Mouse (Mus musculus) cerebellum, adult (tissue): ENCODE measurements around the gene Crim1.

Source experiments
- ATAC-seq: cut with Nextera tagmentation; 2 replicates; pipeline ENCODE4 v1.9.2; 2017; ENCODE audit warnings: mild to moderate bottlenecking, moderate library complexity, mixed read lengths; ENCODE audit not compliant: insufficient number of reproducible peaks, low FRiP score, low TSS enrichment

Crim1 gene

DNA sequence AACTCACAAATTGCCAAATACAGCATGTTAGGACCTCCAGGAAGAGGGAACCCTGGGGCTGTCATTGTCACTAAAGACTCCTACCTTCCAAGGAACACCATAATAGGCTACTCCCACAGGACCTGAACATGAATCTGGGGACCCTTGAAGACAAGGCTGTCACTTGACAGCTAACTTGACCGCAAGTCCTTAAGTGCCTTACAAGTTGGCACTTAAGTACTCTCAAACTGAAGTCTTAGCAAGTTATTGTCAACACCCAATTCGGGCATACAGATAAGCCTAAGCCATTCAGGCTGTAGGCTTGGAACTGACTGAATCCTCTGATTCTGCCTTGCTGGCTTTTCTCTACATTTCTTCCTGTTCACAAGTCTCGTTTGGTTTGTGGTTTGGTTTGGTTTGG lies 118.8 kb downstream of the Crim1 start:
- no peak for ATAC-seq

DNA sequence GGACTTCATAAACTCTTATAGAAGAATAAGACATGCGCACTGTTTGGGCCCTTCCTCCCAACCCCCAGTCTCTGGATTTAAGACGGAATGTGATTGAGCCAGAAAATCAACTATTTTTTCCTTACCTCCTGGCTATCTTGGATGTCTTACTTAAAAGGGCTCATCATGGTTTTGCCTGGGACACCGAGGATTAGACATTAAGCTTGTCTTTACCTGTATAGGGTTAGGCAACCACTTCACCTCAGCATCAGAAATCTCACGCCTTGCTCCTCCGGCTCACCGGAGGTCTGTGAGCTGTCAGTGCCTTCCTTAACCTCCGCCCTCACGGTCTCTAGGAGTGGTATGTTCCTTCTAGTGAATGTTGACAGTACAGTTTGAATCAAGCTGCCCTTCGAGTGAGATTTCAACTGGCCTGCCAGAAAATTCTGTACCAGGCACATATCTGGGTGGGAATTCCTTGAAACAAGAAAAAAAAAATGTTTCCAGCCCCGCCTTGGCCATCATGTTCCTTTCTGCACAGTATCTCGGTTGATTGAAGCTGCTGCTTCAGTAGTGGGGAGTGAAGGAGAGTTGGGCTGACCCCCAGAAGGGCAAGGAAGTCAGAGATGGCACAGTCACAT lies 121.3 kb downstream of the Crim1 start:
- no peak for ATAC-seq

DNA sequence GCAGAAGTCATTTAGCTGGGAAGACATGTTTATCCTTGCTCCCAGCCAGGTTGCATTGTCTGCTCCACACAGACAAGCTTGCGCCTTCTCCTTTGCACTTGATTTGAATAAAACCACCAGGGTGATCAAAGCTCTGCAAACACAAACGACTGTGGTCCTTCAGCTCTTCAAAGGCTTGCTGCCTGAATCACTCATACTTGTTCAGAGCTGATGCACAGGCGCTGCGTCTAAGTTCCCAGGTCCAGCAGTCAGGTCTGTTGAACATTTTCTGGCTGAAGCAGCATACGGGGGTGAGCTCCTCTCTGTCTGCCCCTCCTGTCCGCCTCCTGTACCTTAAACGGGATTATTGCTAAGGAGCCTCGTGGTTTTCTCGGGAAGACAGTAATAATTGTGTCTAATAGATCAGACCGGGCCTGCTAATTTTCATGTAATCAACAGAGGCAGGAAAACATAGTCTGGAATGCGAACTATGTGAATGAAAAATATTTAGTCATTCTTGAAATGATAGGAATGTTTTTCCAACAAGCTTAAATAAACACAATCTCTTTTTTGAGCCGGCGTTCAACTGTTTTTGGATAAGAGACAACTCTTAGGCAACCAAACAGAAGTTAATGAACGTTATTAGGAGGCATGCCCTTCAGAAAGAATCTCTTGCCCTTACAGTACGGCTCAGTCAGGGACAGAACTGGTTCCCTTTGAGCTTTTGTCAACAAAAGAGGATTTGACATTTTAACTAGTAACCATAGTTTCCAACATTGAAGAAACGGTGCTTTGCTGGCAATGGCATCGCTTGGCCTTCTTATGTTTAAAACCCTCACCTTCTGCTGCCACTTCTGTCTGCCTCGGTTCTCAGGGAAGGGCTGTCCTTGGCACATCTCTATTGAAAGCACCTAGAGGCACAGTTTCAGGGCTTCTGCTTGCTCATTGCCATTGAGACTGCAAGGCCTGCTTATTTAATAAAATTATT lies 122.6 kb downstream of the Crim1 start:
- no peak for ATAC-seq

DNA sequence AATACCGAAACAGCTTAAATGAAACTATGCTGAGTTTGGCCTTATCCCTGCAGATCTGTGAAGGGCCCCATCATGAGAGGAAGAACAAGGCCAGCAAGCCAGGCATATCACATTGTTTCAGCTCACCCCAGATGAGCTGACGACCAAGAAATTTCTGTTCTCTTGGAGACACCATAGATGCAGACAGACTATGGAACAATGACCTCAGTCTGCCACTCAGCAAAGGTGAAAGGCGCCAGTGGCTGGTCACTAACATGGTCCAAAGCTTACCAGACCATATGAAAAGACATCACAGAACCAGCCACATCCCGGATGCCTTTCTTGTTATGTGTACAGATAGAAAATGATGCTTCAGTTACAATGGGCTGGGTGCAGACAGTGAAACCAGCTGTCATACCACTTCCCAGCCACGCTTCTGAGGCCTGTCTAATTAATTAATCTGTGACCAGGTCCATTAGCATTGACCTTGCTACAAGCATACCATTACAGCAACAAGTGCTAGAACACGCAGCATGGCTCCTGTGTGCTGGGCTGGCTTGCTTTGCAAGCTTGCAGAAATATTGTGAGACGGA lies 125.8 kb downstream of the Crim1 start:
- no peak for ATAC-seq

DNA sequence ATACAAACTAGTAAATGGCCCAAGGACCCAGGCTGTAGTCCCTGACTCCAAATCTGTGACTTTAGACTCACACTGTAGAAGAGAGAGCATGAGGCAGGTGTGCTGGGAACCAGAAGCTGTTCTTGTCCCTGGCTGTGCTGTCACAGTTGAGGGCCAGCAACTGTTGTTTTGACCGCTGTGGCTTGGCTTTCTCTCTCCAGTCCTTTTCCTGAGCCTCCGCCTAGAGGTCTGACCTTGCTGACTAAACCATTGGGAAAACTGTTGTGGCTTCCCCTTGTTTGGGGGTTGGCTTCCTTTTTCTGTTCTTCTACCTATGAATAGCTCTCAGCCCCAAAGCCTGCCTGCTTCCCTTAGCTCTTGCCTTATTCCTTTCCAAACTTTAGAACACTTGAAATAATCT lies 126.3 kb downstream of the Crim1 start:
- no peak; the same call in 1 of the 2 replicates for ATAC-seq

DNA sequence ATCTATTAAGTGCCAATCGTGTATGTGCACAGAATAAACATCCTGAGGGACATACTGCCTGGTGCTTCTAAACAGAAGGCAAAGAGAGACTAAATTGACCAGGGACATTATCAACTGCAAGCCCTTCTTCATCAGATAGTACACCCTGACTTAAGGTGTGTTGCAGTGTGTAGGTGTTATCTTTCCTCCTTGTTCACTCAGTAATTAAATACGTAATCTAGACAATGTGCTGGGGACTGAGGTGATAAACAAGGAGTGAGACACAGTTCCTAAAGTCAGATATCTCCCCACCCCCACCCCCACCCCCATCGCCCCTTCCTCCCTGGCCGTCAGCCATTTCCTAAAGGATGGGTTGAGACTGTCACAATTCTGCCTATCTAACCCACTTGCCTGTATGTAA lies 127.1 kb downstream of the Crim1 start:
- ATAC-seq: no peak

DNA sequence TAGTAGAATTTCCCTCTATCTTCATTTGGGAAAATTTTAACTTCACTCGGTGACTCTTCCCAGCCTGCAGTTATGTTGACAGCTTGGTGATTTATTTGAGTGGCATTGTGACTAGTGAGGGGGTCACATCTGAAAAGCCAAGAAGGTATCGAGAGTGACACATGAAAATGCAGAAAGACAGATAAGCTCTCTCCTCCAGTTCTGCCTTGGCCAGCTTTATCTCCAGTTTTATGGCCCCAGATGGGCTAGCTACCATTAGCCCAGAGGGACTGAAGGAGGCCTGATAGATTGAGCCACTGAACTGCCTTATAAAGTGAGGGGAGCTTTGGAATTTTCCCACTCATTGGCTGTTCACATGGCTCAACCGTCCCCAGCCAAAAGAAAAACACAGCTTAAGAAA lies 128.2 kb downstream of the Crim1 start:
- no peak for ATAC-seq

DNA sequence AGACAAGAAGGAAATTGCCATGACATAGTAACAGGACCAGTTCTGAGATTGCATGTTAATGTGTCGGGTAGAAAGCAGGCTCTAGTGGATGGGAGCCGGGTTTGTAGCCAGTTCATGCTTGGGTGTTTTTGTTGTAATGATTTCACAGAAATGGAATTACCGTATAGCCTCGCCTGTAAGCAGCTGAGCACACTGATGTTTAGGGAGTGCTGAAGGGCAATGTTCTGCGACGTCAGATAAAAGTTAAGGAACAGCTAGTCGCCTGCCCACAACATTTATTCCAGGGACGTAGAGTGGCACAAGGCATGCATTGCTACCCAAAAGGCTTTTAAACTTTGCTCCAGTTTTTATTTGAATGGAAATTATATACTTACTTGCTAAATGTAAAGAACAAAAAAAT lies 131.4 kb downstream of the Crim1 start:
- no peak for ATAC-seq

DNA sequence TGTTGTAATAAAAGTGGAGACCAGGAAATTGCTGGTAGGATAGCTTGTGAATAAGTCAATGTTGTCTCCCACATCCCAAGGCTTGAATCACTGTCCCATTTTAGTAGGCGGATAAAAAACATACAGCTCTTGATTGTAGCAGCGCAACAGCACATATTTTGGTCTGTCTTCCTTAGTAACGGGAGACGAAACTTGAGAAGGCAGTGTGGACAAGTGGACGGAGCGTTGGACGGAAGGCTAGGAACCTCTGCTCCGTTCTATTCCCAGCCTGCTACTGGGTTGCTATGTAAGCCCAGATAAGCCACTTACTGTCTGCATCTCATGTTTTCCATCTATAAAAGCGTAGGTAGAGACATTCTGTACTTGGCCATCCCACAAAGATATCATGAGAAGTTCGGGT lies 133.2 kb downstream of the Crim1 start:
- no peak for ATAC-seq

DNA sequence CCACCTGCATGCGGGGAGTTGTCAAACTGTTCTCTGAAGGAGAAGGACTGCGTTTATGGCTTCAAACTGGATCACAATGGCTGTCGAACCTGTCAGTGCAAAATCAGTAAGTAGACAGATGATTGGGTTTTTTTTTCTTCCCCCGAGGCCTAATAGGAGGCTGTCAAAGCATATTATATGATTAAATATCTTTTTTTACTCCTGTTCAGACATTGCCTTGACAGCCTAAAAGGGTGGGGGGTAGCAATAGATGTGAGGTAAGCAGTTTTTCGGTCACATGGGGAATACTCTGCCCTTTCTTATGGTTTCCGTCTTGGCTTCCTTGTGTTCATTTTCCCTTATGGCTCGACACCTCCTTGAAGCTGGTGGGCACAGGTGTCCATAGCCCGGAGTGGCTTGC lies 135.2 kb downstream of the Crim1 start:
- no peak for ATAC-seq

DNA sequence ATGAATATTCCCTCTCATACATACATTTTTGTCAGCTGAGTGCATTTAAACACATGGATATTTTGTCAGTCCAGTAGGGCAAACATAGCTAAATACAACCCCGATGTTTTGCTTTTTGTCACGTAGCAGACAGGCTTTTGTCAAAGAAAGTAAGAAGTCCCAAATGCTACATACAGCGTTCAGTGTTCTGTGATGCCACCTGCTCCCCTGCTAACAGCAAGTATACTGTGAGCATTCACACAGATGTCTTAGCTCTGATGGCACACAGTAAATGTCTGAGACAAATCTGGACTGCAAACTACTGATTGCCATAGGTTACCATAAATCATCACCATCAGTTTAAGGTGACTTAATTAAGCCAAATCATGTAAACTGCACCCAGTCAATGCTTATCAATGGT lies 143.6 kb downstream of the Crim1 start:
- ATAC-seq: no peak

DNA sequence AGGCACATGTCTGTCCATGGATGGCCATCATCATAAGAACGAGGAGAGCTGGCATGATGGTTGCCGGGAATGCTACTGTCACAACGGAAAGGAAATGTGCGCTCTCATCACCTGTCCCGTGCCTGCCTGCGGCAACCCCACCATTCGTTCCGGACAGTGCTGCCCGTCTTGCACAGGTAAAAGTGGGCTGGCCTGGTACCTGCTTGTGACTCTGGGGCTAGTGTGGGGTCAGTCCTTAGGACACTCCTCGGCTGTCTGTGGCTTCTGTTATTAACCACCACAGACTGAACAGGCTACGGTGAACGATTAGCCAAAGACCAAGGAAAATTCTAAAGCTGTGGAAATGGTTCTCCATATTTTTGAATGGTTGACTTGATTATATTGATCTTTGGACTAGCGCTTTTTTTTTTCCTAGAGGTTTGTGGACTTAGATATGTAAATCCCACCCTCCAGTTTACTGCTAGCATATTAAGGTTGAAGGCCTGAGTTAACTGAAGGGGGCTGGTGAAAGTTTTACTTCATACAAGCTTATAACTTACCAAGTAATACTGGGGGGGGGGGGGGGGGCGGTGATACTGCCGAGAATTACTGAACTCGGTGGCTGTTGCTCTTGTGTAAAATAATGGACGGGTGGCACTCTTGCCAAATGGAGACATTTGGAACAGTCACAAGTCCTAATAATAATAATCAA lies 147.2 kb downstream of the Crim1 start:
- ATAC-seq: no peak

DNA sequence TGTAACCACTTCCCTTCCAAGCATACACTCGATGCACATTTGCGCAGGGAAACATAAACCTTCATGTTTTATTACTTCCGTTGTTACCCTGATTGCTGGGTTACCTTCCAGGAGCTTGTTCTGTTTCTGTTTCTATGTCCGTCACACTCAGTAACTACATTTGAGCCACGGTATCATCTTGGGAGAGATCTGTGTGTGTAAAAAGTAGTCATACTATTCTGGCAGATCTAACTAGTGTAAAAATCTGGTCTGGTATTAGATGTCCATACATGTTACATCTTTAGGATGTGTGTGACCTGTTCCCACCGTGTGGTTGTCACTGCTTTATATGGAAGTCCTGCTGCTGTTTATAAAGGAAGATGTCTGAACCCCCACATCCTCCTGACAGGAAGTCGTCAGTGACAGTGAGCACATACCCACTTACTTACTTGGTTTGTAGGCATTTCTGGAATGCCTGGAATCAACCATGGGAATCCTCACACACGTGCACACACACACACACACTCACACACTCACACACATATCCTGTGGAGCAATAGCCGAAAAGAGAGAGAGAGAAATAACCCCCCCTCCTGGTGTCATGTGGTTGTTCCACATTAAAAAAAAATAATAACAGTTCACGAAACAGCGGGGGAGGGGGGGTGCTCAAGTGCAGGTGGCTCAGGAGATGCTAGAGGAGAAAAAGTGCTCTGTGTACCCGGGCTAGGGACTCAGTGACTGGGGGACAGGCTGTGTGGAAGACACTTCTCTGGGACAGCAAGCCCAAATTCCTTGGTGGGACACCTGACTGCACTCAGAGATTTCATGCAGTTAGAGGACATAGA lies 151.8 kb downstream of the Crim1 start:
- ATAC-seq: no peak

DNA sequence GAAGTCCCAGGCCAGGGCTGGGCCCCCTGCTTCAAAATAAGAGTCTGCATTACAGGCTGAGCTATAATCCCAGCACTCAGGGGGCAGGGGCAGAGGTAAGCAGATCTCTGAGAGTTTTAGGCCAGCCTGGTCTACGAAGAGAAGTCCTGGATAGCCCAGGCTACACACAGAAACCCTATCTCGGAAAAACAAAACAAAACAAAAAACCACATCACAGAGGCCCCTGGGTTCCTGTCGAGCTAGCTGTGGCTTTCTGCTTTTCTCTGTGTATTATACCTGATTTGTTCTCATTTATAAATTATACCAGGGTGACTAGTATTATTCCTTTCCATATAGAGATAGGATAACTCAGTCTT lies 152.4 kb downstream of the Crim1 start:
- no peak for ATAC-seq

DNA sequence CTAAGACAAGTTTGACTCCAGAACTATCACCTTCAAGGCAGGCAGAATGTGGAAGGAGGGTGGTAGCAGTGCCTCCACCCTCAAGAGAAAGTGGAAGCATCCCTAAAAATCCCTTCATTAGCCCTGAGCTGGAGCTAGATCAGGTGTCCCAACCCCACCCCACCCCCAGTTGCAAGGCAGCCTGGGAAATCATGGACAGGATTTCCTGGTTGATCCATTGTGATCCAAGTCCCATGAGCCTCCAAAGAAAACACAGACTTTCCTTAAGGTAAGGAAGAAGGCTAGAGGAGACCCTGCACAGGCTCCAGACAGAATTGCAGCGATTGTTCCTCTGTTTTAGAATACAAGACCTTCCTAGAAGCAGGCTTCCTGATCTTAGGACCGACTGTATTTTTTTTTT lies 154.4 kb downstream of the Crim1 start:
- no peak for ATAC-seq

DNA sequence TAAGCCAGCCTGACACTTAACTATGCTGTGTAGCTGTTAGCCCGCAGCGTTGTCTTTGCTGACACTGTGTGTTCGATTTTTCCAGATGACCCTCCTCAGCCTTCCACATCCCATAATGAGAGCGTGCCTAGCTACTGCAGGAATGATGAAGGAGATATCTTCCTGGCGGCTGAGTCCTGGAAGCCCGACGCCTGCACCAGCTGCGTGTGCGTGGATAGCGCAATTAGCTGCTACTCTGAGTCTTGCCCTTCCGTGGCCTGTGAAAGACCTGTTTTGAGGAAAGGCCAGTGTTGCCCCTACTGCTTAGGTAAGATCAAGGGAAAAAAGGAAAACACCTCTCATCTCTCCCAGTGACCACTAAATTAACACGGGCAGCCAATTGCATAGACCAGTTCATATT lies 154.8 kb downstream of the Crim1 start:
- ATAC-seq: no peak

DNA sequence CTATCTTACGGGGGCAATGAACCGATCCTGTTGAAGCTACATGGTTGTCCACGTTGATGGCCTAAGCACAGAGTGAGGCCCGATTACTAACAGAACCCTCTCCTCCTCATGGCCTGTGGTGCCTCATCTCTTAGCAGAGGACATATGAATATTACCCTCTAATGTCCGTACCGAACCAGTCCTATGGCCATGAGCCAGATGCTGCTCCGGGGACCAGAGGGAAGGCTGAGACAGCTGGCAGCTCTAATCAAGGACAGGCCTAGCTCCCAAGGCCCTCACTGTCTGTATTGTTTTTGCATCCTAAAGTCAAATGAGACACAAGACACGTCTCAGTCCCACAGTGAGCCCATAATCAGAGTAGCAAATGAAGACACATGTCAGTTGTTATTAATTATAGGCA lies 155.6 kb downstream of the Crim1 start:
- ATAC-seq: no peak

DNA sequence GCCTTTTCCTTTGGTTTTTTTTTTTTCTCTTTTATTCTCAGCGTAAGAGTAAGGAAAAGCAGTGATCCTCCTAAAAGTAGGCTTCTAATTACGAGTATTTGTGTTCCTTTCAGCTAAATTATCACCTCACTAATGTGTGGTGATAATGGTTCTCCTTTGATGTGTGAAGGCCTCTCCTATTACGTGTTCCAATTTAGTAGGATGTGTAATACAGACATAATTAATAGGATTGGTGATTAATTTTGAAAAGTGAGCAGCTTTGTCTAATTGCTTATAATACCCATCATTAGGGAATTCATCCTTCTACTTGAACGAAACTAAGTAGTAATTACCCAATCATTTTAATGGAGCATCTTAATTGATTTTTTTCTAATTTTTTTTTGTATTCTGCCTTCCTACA lies 157.7 kb downstream of the Crim1 start:
- ATAC-seq: no peak

DNA sequence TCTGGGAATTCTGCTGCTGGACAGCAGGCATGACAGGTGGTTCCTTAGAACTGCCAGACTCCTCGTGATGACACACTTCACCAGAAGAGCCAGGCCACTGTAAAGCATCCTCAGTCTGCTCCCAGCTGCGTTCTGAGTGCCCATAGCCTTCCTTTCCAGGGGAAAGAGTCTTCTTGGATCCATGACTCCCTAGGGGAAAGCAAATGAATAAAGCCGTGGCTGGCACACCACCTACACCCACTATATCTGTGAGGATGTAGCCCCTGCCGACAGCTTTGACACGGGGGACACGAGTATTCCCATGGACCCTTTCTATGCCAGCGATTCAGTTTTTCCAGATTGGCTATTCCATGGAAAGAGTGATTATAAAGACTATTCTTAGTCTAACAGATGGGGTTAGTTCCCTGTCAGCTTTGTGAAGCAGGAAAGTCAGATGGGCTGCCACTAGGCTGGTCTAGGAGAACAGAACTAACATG lies 158.2 kb downstream of the Crim1 start:
- ATAC-seq: peak; percentile 39; the same call in 1 of the 2 replicates
